Mouse (Mus musculus): ENCODE data around the gene Hmg20b.

GRCm38 (mm10) chr10:81379809-81380378 is 29.6 kb upstream of the Hmg20b start:
- TF ChIP-seq CTCF (IDR thresholded peaks at IDR 0.05; ENCODE audit: low read depth) = no peak
- no peak for TF ChIP-seq EP300 (optimal IDR thresholded peaks at IDR 0.05)
